Mouse (Mus musculus): ENCODE measurements around the gene Pald1. TPM values are rescaled to one million over a fixed set of nuclear protein-coding genes. Genes with fewer than 3 reads are reported as not detected.
A peak's percentile ranks its signal among the peaks of the same experiment; 100 is the strongest.

The Pald1 gene
- polyA plus RNA-seq, 1 experiment from 2014 or later = 19.0 TPM

GRCm38 (mm10) chr10:61422861-61423260 is 39.5 kb upstream of the Pald1 start:
- no peak overlapping the region for H3K27ac ChIP-seq (ENCODE audit: low read depth, low read length)
- H3K27me3 ChIP-seq (ENCODE audit: control insufficient read depth, insufficient read depth, low read length) = peaks cover 19% of the 10 kb centered on the region
- 89% methylated on average over 12 of the region's 12 CpGs for WGBS
- H3K9ac ChIP-seq (replicated peaks; ENCODE audit: low read depth, low read length) = no peak overlapping the region
- no peak overlapping the region for H3K4me3 ChIP-seq (ENCODE audit: low read depth, low read length)
- H3K9me3 ChIP-seq (ENCODE audit: control insufficient read depth, low read length) = no peaks in the 10 kb centered on the region
- 0 out of 2 replicates have a peak, but pooled peaks cover 11% of the 10 kb centered on the region for H3K4me1 ChIP-seq (ENCODE audit: control insufficient read depth, insufficient read depth, low read length)
- no peak overlapping the region for H3K4me2 ChIP-seq (ENCODE audit: low read depth, low read length)
- H3K36me3 ChIP-seq (ENCODE audit: control insufficient read depth, insufficient read depth, low read length) = no peaks in the 10 kb centered on the region
- no peak for ATAC-seq (ENCODE audit: low read depth)

- Histone ChIP-seq H3K4me3 (ENCODE audit: low read depth, low read length) (no peak overlapping the region), H3K4me1 (ENCODE audit: control insufficient read depth, insufficient read depth, low read length) (0 out of 2 replicates have a peak, but pooled peaks cover 11% of the 10 kb centered on the region), H3K9me3 (ENCODE audit: control insufficient read depth, low read length) (no peaks in the 10 kb centered on the region), H3K36me3 (ENCODE audit: control insufficient read depth, insufficient read depth, low read length) (no peaks in the 10 kb centered on the region), H3K27me3 (ENCODE audit: control insufficient read depth, insufficient read depth, low read length) (peaks cover 33% of the 10 kb centered on the region), H3K27ac (ENCODE audit: low read depth, low read length) (no peak overlapping the region), H3K9ac (replicated peaks; ENCODE audit: low read depth, low read length) (no peak overlapping the region), H3K4me2 (ENCODE audit: low read depth, low read length) (no peak overlapping the region)
- WGBS = 65% methylated on average over 4 of the region's 4 CpGs
- ATAC-seq (ENCODE audit: low read depth) = no peak
Measured at GRCm38 (mm10) chr10:61420011-61420410, 36.7 kb upstream of the Pald1 start.

GRCm38 (mm10) chr10:61419146-61419545 is 35.8 kb upstream of the Pald1 start:
- no peak overlapping the region for H3K4me2 ChIP-seq (ENCODE audit: low read depth, low read length)
- H3K4me3 ChIP-seq (ENCODE audit: low read depth, low read length) = no peak overlapping the region
- peaks cover 33% of the 10 kb centered on the region for H3K27me3 ChIP-seq (ENCODE audit: control insufficient read depth, insufficient read depth, low read length)
- H3K4me1 ChIP-seq (ENCODE audit: control insufficient read depth, insufficient read depth, low read length) = 0 out of 2 replicates have a peak, but pooled peaks cover 8% of the 10 kb centered on the region
- H3K9ac ChIP-seq (replicated peaks; ENCODE audit: low read depth, low read length) = no peak overlapping the region
- 4% methylated on average over 24 of the region's 24 CpGs for WGBS
- H3K27ac ChIP-seq (ENCODE audit: low read depth, low read length) = no peak overlapping the region
- H3K36me3 ChIP-seq (ENCODE audit: control insufficient read depth, insufficient read depth, low read length) = no peaks in the 10 kb centered on the region
- no peak for ATAC-seq (ENCODE audit: low read depth)
- H3K9me3 ChIP-seq (ENCODE audit: control insufficient read depth, low read length) = no peaks in the 10 kb centered on the region

GRCm38 (mm10) chr10:61418131-61418900 is 35.0 kb upstream of the Pald1 start:
- Histone ChIP-seq H3K9ac (replicated peaks; ENCODE audit: low read depth, low read length) (peak overlapping the region; percentile 46), H3K27me3 (ENCODE audit: control insufficient read depth, insufficient read depth, low read length) (peaks cover 33% of the 10 kb centered on the region), H3K4me1 (ENCODE audit: control insufficient read depth, insufficient read depth, low read length) (0 out of 2 replicates have a peak, but pooled peaks cover 8% of the 10 kb centered on the region), H3K4me2 (ENCODE audit: low read depth, low read length) (peak overlapping the region; percentile 79), H3K36me3 (ENCODE audit: control insufficient read depth, insufficient read depth, low read length) (no peaks in the 10 kb centered on the region), H3K4me3 (ENCODE audit: low read depth, low read length) (peak overlapping the region; percentile 36), H3K9me3 (ENCODE audit: control insufficient read depth, low read length) (no peaks in the 10 kb centered on the region), H3K27ac (ENCODE audit: low read depth, low read length) (no peak overlapping the region)
- peak; percentile 41 for ATAC-seq (ENCODE audit: low read depth)
- WGBS = 1% methylated on average over 48 of the region's 50 CpGs

GRCm38 (mm10) chr10:61417672-61418071 is 34.3 kb upstream of the Pald1 start, which contains the start of gene Nodal:
Nodal (plus strand) TSS chr10:61417972.
- 17% methylated on average over 10 of the region's 10 CpGs for WGBS
- peak within 1 kb of the TSS; percentile 46 for H3K9ac ChIP-seq (replicated peaks; ENCODE audit: low read depth, low read length)
- H3K9me3 ChIP-seq (ENCODE audit: control insufficient read depth, low read length) = no peaks in the 10 kb centered on the region
- H3K4me2 ChIP-seq (ENCODE audit: low read depth, low read length) = peak within 1 kb of the TSS; percentile 79
- peaks cover 33% of the 10 kb centered on the region for H3K27me3 ChIP-seq (ENCODE audit: control insufficient read depth, insufficient read depth, low read length)
- no peaks in the 10 kb centered on the region for H3K36me3 ChIP-seq (ENCODE audit: control insufficient read depth, insufficient read depth, low read length)
- H3K4me3 ChIP-seq (ENCODE audit: low read depth, low read length) = peak within 1 kb of the TSS; percentile 36
- ATAC-seq (ENCODE audit: low read depth) = no peak
- 0 out of 2 replicates have a peak, but pooled peaks cover 8% of the 10 kb centered on the region for H3K4me1 ChIP-seq (ENCODE audit: control insufficient read depth, insufficient read depth, low read length)
- no peak within 1 kb of the TSS for H3K27ac ChIP-seq (ENCODE audit: low read depth, low read length)

- H3K27me3 ChIP-seq (ENCODE audit: control insufficient read depth, insufficient read depth, low read length) = peaks cover 33% of the 10 kb centered on the region
Measured at GRCm38 (mm10) chr10:61417046-61417445, 33.7 kb upstream of the Pald1 start.

GRCm38 (mm10) chr10:61416561-61416960 is 33.2 kb upstream of the Pald1 start:
- 21% methylated on average over 7 of the region's 7 CpGs for WGBS
- H3K27ac ChIP-seq (ENCODE audit: low read depth, low read length) = no peak overlapping the region
- peaks cover 33% of the 10 kb centered on the region for H3K27me3 ChIP-seq (ENCODE audit: control insufficient read depth, insufficient read depth, low read length)
- no peak overlapping the region for H3K9ac ChIP-seq (replicated peaks; ENCODE audit: low read depth, low read length)
- H3K4me3 ChIP-seq (ENCODE audit: low read depth, low read length) = no peak overlapping the region
- H3K9me3 ChIP-seq (ENCODE audit: control insufficient read depth, low read length) = no peaks in the 10 kb centered on the region
- H3K4me1 ChIP-seq (ENCODE audit: control insufficient read depth, insufficient read depth, low read length) = 0 out of 2 replicates have a peak, but pooled peaks cover 8% of the 10 kb centered on the region
- no peaks in the 10 kb centered on the region for H3K36me3 ChIP-seq (ENCODE audit: control insufficient read depth, insufficient read depth, low read length)
- H3K4me2 ChIP-seq (ENCODE audit: low read depth, low read length) = no peak overlapping the region
- no peak for ATAC-seq (ENCODE audit: low read depth)

More at GRCm38 (mm10) chr10:61417046-61417445, 33.7 kb upstream of the Pald1 start:
- Histone ChIP-seq H3K27ac (ENCODE audit: low read depth, low read length) (no peak overlapping the region), H3K36me3 (ENCODE audit: control insufficient read depth, insufficient read depth, low read length) (no peaks in the 10 kb centered on the region), H3K4me3 (ENCODE audit: low read depth, low read length) (no peak overlapping the region), H3K4me1 (ENCODE audit: control insufficient read depth, insufficient read depth, low read length) (0 out of 2 replicates have a peak, but pooled peaks cover 8% of the 10 kb centered on the region), H3K9ac (replicated peaks; ENCODE audit: low read depth, low read length) (no peak overlapping the region), H3K4me2 (ENCODE audit: low read depth, low read length) (no peak overlapping the region), H3K9me3 (ENCODE audit: control insufficient read depth, low read length) (no peaks in the 10 kb centered on the region)
- no peak for ATAC-seq (ENCODE audit: low read depth)
- 34% methylated on average over 2 of the region's 2 CpGs for WGBS

GRCm38 (mm10) chr10:61415890-61416289 is 32.6 kb upstream of the Pald1 start:
- ATAC-seq (ENCODE audit: low read depth) = no peak
- H3K36me3 ChIP-seq (ENCODE audit: control insufficient read depth, insufficient read depth, low read length) = no peaks in the 10 kb centered on the region
- no peak overlapping the region for H3K27ac ChIP-seq (ENCODE audit: low read depth, low read length)
- H3K4me3 ChIP-seq (ENCODE audit: low read depth, low read length) = no peak overlapping the region
- H3K9me3 ChIP-seq (ENCODE audit: control insufficient read depth, low read length) = no peaks in the 10 kb centered on the region
- WGBS = 11% methylated on average over 8 of the region's 8 CpGs
- H3K9ac ChIP-seq (replicated peaks; ENCODE audit: low read depth, low read length) = no peak overlapping the region
- H3K4me2 ChIP-seq (ENCODE audit: low read depth, low read length) = no peak overlapping the region
- H3K4me1 ChIP-seq (ENCODE audit: control insufficient read depth, insufficient read depth, low read length) = 0 out of 2 replicates have a peak, but pooled peaks cover 8% of the 10 kb centered on the region
- peaks cover 33% of the 10 kb centered on the region for H3K27me3 ChIP-seq (ENCODE audit: control insufficient read depth, insufficient read depth, low read length)

GRCm38 (mm10) chr10:61415240-61415639 is 31.9 kb upstream of the Pald1 start:
- 0 out of 2 replicates have a peak, but pooled peaks cover 8% of the 10 kb centered on the region for H3K4me1 ChIP-seq (ENCODE audit: control insufficient read depth, insufficient read depth, low read length)
- ATAC-seq (ENCODE audit: low read depth) = no peak
- peaks cover 31% of the 10 kb centered on the region for H3K27me3 ChIP-seq (ENCODE audit: control insufficient read depth, insufficient read depth, low read length)
- WGBS = 68% methylated on average over 3 of the region's 3 CpGs
- no peak overlapping the region for H3K9ac ChIP-seq (replicated peaks; ENCODE audit: low read depth, low read length)
- H3K27ac ChIP-seq (ENCODE audit: low read depth, low read length) = no peak overlapping the region
- no peak overlapping the region for H3K4me2 ChIP-seq (ENCODE audit: low read depth, low read length)
- no peak overlapping the region for H3K4me3 ChIP-seq (ENCODE audit: low read depth, low read length)
- H3K9me3 ChIP-seq (ENCODE audit: control insufficient read depth, low read length) = no peaks in the 10 kb centered on the region
- no peaks in the 10 kb centered on the region for H3K36me3 ChIP-seq (ENCODE audit: control insufficient read depth, insufficient read depth, low read length)

All from neural tube, embryonic 14.5 days (tissue).